Mouse (Mus musculus): ENCODE measurements at regions not wholly inside any gene's neighbourhood (a gene's known extent, or its start where the extent isn't known, plus 50 kb on each side); places are given as distances from the start of the nearest gene placed in this dataset.
"Not testable (repeated sequence)": the region's sequence is repeated elsewhere in the genome, so short reads cannot be mapped to it uniquely, and the experiment has no call there.

GRCm38 (mm10) chr9:115853210-115853842 lies 55.9 kb upstream of the Gadl1 start:
- DNase-seq (ENCODE audit: extremely low spot score in 1 of 2, low spot score in 1 of 2), result not testable (repeated sequence)

- no peak for DNase-seq (ENCODE audit: extremely low spot score in 1 of 2, low spot score in 1 of 2)
These were observed 52.0 kb upstream of the Gadl1 start for GRCm38 (mm10) chr9:115857301-115857700.

- peak in 1 of 2 experiments; percentile 21 for DNase-seq (ENCODE audit: extremely low spot score in 1 of 2, low spot score in 1 of 2)
These were observed 50.4 kb upstream of the Gadl1 start for GRCm38 (mm10) chr9:115858848-115859247.

Small RNA genes lying in the stretch of these regions (microRNA-seq; reads per million reads assigned to microRNA genes)
- gene Gm22243, result 0 reads per million in 2 experiments
- gene Gm25510, result 0 reads per million in 2 experiments
- 0 reads per million in 2 experiments for gene Gm26303
- gene Mir467h, result 0 reads per million in 2 experiments

Measured in layer of hippocampus, postnatal 25 days (tissue).